Mouse (Mus musculus): Measurements from ENCODE around the gene Herc2. TPM values are rescaled to one million over a fixed set of nuclear protein-coding genes. Genes with fewer than 3 reads are reported as not detected.

Gene Herc2
- total and polyA plus RNA-seq, 2 experiments from 2014 or later, result 13.0 to 21.6 TPM

DNA sequence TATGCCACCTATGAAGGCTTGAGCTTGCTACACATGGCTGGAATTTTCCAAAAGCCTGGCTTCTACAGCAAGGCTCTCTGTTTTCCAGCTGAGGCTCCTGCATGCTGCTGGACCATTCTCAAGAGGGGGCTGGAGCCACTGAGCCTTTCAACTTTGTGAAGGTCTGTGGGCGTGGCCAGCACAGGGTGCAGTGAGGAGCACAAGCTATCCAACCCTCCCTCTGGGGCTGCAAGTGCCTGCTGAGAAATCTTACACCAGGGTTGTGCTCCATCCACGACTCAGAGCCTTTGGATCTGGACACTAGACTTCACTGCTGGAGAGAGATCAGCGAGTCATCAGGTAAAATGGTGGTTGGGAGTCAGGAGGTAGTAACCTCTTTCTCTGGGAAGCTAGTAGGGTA is 189.5 kb downstream of the Herc2 start, which contains the start of gene Oca2:
Oca2 (plus strand) TSS at position 218 of the 400 bp plus-strand sequence.
- no peak within 1 kb of the TSS for H3K4me2 ChIP-seq (ENCODE audit: low read depth, low read length)
- no peaks in the 10 kb centered on the region for H3K9me3 ChIP-seq (replicated peaks; ENCODE audit: control insufficient read depth, low read length)
- TF ChIP-seq CTCF (IDR thresholded peaks at IDR 0.05; ENCODE audit: low read depth), result no peak
- TF ChIP-seq EP300 (IDR thresholded peaks at IDR 0.05; ENCODE audit: low read depth), result no peak
- H3K4me3 ChIP-seq (ENCODE audit: low read depth, low read length), result no peak within 1 kb of the TSS
- no peaks in the 10 kb centered on the region for H3K4me1 ChIP-seq (ENCODE audit: control insufficient read depth, insufficient read depth)
- no peaks in the 10 kb centered on the region for H3K36me3 ChIP-seq (replicated peaks; ENCODE audit: control insufficient read depth, insufficient read depth, low read length)
- no peaks in the 10 kb centered on the region for H3K27me3 ChIP-seq (ENCODE audit: control insufficient read depth, insufficient read depth, low read length)
- no peak within 1 kb of the TSS for H3K9ac ChIP-seq (replicated peaks; ENCODE audit: low read depth, low read length)
- ATAC-seq (ENCODE audit: insufficient read depth, low read depth) (no peak), DNase-seq (ENCODE audit: low spot score) (no peak)
- 47% methylated on average over 3 of the region's 3 CpGs for WGBS
- no peak within 1 kb of the TSS for H3K27ac ChIP-seq (ENCODE audit: low read depth)

DNA sequence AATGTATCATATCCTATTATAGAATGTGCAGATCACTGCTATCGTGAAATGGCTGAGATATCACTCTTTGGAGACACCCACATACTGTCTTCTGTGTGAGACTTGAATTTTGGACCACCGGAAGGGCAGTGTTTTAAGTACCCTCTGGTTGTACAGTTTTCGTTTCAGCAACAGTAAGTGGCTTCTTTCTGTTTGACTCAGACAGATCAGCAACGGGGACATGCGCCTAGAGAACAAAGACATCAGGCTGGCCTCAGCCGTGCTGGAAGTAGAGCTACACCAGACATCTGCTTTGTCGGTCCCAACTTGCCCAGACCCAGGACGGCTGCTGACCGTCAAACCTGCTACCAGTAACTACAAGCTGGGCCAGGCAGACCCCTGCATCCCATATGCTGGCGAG is 204.6 kb downstream of the Herc2 start:
- no peaks in the 10 kb centered on the region for H3K4me1 ChIP-seq (ENCODE audit: control insufficient read depth, insufficient read depth)
- no peak overlapping the region for H3K4me3 ChIP-seq (ENCODE audit: low read depth, low read length)
- no peaks in the 10 kb centered on the region for H3K36me3 ChIP-seq (replicated peaks; ENCODE audit: control insufficient read depth, insufficient read depth, low read length)
- no peak for DNase-seq (ENCODE audit: low spot score)
- WGBS, result 71% methylated on average over 10 of the region's 10 CpGs
- H3K27ac ChIP-seq (ENCODE audit: low read depth), result no peak overlapping the region
- no peaks in the 10 kb centered on the region for H3K27me3 ChIP-seq (ENCODE audit: control insufficient read depth, insufficient read depth, low read length)
- H3K9ac ChIP-seq (replicated peaks; ENCODE audit: low read depth, low read length), result no peak overlapping the region
- no peaks in the 10 kb centered on the region for H3K9me3 ChIP-seq (replicated peaks; ENCODE audit: control insufficient read depth, low read length)
- TF ChIP-seq CTCF (IDR thresholded peaks at IDR 0.05; ENCODE audit: low read depth) (no peak), EP300 (IDR thresholded peaks at IDR 0.05; ENCODE audit: low read depth) (no peak)
- H3K4me2 ChIP-seq (ENCODE audit: low read depth, low read length), result no peak overlapping the region
- ATAC-seq (ENCODE audit: insufficient read depth, low read depth), result no peak

GRCm38 (mm10) chr7:56257875-56258441 is 208.0 kb downstream of the Herc2 start:
- H3K4me3 ChIP-seq (ENCODE audit: low read depth, low read length), result no peak overlapping the region
- WGBS, result 63% methylated on average over 3 of the region's 3 CpGs
- ATAC-seq (ENCODE audit: insufficient read depth, low read depth) (no peak), DNase-seq (ENCODE audit: low spot score) (no peak)
- TF ChIP-seq CTCF (IDR thresholded peaks at IDR 0.05; ENCODE audit: low read depth), result no peak
- TF ChIP-seq EP300 (IDR thresholded peaks at IDR 0.05; ENCODE audit: low read depth), result no peak
- no peak overlapping the region for H3K4me2 ChIP-seq (ENCODE audit: low read depth, low read length)
- H3K9ac ChIP-seq (replicated peaks; ENCODE audit: low read depth, low read length), result no peak overlapping the region
- H3K36me3 ChIP-seq (replicated peaks; ENCODE audit: control insufficient read depth, insufficient read depth, low read length), result no peaks in the 10 kb centered on the region
- no peaks in the 10 kb centered on the region for H3K4me1 ChIP-seq (ENCODE audit: control insufficient read depth, insufficient read depth)
- no peak overlapping the region for H3K27ac ChIP-seq (ENCODE audit: low read depth)
- no peaks in the 10 kb centered on the region for H3K9me3 ChIP-seq (replicated peaks; ENCODE audit: control insufficient read depth, low read length)
- no peaks in the 10 kb centered on the region for H3K27me3 ChIP-seq (ENCODE audit: control insufficient read depth, insufficient read depth, low read length)

GRCm38 (mm10) chr7:56277506-56277905 is 227.5 kb downstream of the Herc2 start:
- DNase-seq (ENCODE audit: low spot score) (no peak), ATAC-seq (ENCODE audit: insufficient read depth, low read depth) (no peak)
- Histone ChIP-seq H3K4me3 (ENCODE audit: low read depth, low read length) (no peak overlapping the region), H3K4me2 (ENCODE audit: low read depth, low read length) (no peak overlapping the region), H3K36me3 (replicated peaks; ENCODE audit: control insufficient read depth, insufficient read depth, low read length) (no peaks in the 10 kb centered on the region), H3K9ac (replicated peaks; ENCODE audit: low read depth, low read length) (no peak overlapping the region), H3K27me3 (ENCODE audit: control insufficient read depth, insufficient read depth, low read length) (no peaks in the 10 kb centered on the region), H3K27ac (ENCODE audit: low read depth) (no peak overlapping the region), H3K4me1 (ENCODE audit: control insufficient read depth, insufficient read depth) (no peaks in the 10 kb centered on the region), H3K9me3 (replicated peaks; ENCODE audit: control insufficient read depth, low read length) (no peaks in the 10 kb centered on the region)
- WGBS, result 74% methylated on average over 2 of the region's 2 CpGs
- TF ChIP-seq EP300 (IDR thresholded peaks at IDR 0.05; ENCODE audit: low read depth) (no peak), CTCF (IDR thresholded peaks at IDR 0.05; ENCODE audit: low read depth) (no peak)

Other genes starting within 250 kb of the Herc2 start
- gene Cyfip1, start 208.5 kb upstream of the Herc2 start, total RNA-seq (2014; rRNA removed; ENCODE audit: low replicate concordance), result 36.3 and 39.7 TPM in 2 replicates
- gene Cyfip1, start 208.5 kb upstream of the Herc2 start, polyA plus RNA-seq (2015; fragmentation: Nextera tagmentation; extraction: Ambion mirVana), result 29.4 and 31.8 TPM in 2 replicates
- 28.9 and 40.0 TPM in 2 replicates for gene Nipa2, start 87.7 kb upstream of the Herc2 start, total RNA-seq (2014; rRNA removed; ENCODE audit: low replicate concordance)
- gene Nipa2, start 87.7 kb upstream of the Herc2 start, polyA plus RNA-seq (2015; fragmentation: Nextera tagmentation; extraction: Ambion mirVana), result 30.4 and 32.2 TPM in 2 replicates
- gene Nipa1, start 30.2 kb upstream of the Herc2 start, total RNA-seq (2014; rRNA removed; ENCODE audit: low replicate concordance), result 1.5 and 2.5 TPM in 2 replicates
- gene Nipa1, start 30.2 kb upstream of the Herc2 start, polyA plus RNA-seq (2015; fragmentation: Nextera tagmentation; extraction: Ambion mirVana), result 3.0 and 3.1 TPM in 2 replicates
- gene Oca2, start 189.6 kb downstream of the Herc2 start, total RNA-seq (2014; rRNA removed; ENCODE audit: low replicate concordance), result not detected in 2 replicates
- gene Oca2, start 189.6 kb downstream of the Herc2 start, polyA plus RNA-seq (2015; fragmentation: Nextera tagmentation; extraction: Ambion mirVana), result not detected in 2 replicates

Measured in heart, postnatal 0 days (tissue).